Mouse (Mus musculus) small intestine, adult 2 months (tissue): ENCODE measurements around the gene Abcc8.

ENCODE experiments used
- CTCF ChIP-seq: fragments of 200-500 bp; IDR thresholded peaks from 2 replicates; pipeline ENCODE4 v1.5.1; 2012; ENCODE audit warnings: low read depth, mild to moderate bottlenecking, control low read depth, inconsistent platforms, low read length, moderate library complexity, mixed read lengths; ENCODE audit not compliant: insufficient replicate concordance, insufficient read length; ENCODE audit errors: extremely low read depth
- POLR2A ChIP-seq: fragments of 200-500 bp; IDR thresholded peaks from 2 replicates; pipeline ENCODE4 v1.6.1; 2012; ENCODE audit warnings: low read depth, mild to moderate bottlenecking, control low read depth, inconsistent platforms, low read length, moderate library complexity

GRCm38 (mm10) chr7:46068831-46069230 is 111.0 kb downstream of the Abcc8 start:
- TF ChIP-seq POLR2A (no peak), CTCF (no peak)
